Mouse (Mus musculus): ENCODE results near the gene Epas1.

Epas1 gene

GRCm38 (mm10) chr17:86757621-86758020 is 4.1 kb downstream of the Epas1 start:
- no peak for DNase-seq

GRCm38 (mm10) chr17:86761859-86762258 is 8.4 kb downstream of the Epas1 start:
- no peak for DNase-seq

- DNase-seq: peak; percentile 96
Observed at GRCm38 (mm10) chr17:86762479-86763242, 9.2 kb downstream of the Epas1 start.

DNA sequence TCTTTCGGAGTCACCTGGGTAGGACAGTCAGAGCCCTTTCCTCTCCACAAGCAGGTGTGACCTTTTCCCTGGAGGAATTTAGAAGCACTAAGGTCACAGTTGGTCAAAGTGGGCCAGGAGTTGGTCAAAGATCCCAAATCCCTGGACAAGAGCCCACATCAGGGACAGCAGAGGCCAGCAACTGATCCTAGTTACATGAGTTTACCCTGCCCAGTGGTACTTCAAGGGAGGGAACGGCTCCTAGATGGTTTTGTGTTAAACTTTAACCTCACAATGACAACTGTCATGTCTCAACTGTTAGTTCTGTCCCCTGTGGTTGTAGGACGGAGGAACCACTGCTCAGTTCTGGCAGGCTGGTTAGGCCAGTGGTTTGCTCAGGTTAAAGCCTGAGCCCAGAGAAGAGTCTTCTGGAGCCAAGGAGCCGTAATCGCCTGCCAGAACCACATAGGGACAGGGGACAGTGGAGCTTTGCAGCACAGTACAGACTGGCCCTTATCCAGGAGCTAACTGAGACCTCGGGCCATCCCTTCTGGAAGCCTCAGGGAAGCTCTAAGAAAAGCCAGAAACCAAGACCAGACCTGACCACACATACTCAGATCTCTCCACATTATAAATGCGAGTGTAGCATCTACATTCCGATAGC is 12.4 kb downstream of the Epas1 start:
- DNase-seq: no peak

DNA sequence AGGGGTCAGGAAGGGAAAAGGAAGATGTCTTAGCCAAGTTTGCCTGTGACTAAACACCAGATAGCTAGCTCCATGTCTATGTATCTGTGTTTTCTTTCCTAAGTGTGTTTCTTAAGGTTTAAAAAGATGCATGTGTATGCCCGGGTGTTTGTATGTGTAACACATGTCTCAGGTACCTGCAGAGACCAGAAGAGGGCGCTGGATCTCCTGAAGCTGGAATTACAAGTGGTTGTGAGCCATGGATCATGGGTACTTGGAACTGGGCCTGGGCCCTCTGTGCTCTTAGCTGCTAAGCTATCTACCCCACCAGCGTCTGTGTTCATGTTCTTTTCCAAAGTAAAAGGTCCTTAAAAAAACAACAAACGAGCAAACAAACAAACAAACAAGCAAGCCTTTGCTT is 12.9 kb downstream of the Epas1 start:
- DNase-seq: peak; percentile 91

- peak; percentile 98 for DNase-seq
Observed at GRCm38 (mm10) chr17:86768596-86768995, 15.1 kb downstream of the Epas1 start.

GRCm38 (mm10) chr17:86769330-86770211 is 16.1 kb downstream of the Epas1 start:
- DNase-seq: peak; percentile 100

DNA sequence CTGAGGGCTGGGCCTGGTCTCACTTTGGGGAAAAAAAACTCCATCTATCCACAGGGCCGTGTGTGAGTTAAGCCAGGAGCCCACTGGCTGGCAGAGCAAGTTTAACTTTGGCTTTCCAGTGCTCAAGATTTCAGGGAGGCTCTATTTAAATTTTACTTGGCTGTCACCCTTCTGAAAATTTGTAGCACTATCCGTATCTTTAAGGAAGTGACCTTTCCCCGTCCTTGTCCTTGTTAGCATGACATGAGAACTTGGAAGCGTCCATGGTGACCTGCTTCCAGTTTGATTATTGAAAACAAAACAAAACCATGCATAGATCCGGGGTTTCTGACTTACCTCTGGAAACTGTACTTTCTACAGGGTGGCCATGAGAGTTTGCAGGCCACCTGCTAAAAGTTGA is 17.3 kb downstream of the Epas1 start:
- DNase-seq: peak; percentile 85

- no peak for DNase-seq
Observed at GRCm38 (mm10) chr17:86772035-86772434, 18.5 kb downstream of the Epas1 start.

DNA sequence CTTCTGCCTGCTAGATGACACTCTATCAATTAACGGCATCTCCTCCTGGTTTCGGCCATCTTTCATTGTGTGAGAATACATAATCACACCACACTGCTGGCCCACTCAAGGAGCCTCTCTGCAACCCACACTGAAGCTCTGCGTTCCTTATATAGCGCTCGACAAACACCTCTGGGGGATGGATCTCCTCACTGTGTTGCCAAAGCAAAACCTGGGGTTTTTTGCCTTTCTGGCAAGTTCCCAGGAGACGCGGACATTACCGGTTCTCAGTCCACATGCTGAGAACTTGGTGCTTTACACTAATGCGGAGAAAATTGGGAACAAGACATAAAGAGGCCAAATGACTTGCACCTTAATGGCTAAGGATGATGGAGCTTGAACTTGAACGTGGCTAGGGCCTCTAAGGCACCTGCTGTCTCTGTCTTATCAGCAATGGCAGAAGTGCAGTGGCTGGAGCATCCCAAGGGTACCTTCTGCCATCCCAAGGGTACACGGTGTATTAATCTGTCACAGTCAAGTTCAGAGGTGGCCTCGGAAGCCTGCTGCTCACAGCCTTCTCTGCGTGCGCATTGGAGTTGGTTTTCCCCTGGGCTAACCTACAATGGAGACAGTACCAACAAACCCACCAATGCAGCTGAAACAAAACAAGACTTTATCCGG is 19.6 kb downstream of the Epas1 start:
- peak; percentile 92 for DNase-seq

GRCm38 (mm10) chr17:86776538-86776937 is 23.0 kb downstream of the Epas1 start:
- peak; percentile 97 for DNase-seq

- no peak for DNase-seq
Observed at GRCm38 (mm10) chr17:86778147-86778546, 24.6 kb downstream of the Epas1 start.

DNA sequence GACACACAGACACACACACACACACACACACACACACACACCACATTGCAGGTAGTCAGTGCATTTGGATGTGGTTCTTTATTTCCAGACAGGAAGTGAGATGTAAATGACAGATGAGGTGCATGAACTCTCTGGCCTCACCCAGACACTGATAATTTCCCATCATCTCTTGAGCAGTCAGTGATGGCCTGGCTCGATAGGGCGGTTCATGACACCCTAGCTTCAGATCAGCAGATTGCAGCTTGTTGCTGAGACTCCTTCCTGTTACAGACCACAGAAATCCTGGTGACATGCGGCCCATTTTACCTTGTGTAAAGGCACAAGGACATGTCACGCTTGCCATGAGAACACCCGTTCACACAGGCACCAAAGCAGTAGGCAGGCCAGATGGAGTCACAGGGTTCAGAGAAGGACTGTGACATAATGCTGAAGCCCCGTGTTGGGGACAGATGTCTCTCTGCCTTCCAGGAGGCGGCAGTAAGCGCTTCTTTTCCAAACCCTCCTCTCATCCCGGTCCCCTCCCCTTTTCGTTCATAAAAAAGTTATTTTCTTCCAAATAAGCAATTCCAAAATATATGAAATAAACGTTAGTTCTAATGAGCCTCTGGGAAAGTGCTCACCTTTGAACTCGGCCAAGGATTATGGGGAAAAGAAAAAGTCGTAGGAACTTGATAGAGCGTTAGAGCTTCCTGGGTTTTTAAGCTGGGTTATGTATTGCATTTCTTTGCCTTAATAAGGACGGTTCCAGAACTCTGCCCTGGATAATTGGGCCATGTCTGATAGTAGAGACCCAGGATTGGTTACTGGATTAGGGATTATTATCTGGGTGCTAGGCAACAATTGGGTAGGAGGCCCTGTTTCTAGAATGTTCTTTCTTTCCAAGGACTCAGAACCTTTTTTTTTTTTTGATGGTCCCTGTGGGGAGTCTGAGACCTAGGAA is 26.0 kb downstream of the Epas1 start:
- peak; percentile 94 for DNase-seq

GRCm38 (mm10) chr17:86780708-86781318 is 27.3 kb downstream of the Epas1 start:
- peak; percentile 92 for DNase-seq

GRCm38 (mm10) chr17:86781755-86782400 is 28.4 kb downstream of the Epas1 start:
- peak; percentile 95 for DNase-seq

- peak; percentile 92 for DNase-seq
Observed at GRCm38 (mm10) chr17:86784405-86784977, 31.0 kb downstream of the Epas1 start.

DNA sequence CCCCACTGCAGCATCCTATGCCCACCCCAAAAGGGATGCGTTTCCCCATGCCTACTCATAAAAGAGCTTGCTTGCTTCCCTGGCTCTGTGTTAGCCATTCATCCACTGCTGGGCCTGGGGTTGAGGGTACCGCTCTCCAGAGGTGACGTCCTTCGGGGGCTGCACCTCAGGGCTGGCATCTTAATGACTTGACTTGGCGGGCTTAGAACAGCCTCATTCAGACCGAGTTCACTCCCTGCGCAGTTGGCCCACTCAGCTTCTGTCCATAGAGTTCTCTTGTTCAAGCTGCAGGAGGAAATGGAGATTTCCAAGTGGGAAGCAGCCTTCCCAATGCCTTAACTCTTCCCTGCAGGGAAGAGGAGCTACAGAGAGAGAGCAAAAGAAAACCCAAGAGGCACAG is 32.1 kb downstream of the Epas1 start:
- peak; percentile 93 for DNase-seq

DNA sequence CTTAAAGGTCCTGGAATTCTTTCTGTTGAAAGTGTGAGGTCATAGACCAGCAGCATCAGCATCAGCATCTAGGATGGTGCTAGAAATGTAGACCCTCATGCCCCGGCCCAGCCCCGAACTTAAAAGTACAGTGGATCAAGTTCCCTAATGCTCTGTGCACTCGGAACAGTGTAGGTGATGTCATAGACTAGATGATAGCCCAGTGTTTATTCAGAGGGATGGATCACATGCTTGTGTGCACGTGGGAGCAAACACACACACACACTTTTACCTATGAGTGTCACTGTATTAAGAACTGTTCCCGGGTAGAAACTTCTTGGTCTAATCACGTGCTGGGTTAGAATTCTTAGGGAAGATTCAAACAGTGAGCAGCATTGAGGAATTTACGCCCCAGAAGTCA is 33.0 kb downstream of the Epas1 start:
- no peak for DNase-seq

- no peak for DNase-seq
Observed at GRCm38 (mm10) chr17:86787805-86788204, 34.3 kb downstream of the Epas1 start.

DNA sequence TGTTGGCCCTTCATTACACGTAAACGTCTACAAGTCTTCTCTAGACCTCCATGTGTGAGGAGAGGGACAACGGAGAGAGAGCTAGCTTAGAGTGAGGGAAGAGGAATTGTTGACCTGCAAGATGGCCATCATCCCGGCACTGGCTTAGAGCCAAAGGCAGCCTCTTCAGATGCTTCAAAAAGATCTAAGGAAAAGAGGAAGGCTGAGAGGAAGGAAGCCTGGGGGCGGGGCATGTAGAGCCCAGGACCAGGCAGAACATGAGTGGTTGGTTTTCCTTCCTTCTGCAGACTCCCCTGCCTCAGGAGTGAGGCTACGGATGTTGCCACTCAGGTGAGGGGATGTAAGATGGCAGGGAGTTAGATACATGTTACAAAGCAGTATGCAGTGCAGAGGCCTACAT is 34.8 kb downstream of the Epas1 start:
- DNase-seq: peak; percentile 93

All from heart, adult 11 months (tissue).